Mouse (Mus musculus): ENCODE results near the gene Pmvk.
A peak's percentile ranks its signal among the peaks of the same experiment; 100 is the strongest.

Pmvk gene

DNA sequence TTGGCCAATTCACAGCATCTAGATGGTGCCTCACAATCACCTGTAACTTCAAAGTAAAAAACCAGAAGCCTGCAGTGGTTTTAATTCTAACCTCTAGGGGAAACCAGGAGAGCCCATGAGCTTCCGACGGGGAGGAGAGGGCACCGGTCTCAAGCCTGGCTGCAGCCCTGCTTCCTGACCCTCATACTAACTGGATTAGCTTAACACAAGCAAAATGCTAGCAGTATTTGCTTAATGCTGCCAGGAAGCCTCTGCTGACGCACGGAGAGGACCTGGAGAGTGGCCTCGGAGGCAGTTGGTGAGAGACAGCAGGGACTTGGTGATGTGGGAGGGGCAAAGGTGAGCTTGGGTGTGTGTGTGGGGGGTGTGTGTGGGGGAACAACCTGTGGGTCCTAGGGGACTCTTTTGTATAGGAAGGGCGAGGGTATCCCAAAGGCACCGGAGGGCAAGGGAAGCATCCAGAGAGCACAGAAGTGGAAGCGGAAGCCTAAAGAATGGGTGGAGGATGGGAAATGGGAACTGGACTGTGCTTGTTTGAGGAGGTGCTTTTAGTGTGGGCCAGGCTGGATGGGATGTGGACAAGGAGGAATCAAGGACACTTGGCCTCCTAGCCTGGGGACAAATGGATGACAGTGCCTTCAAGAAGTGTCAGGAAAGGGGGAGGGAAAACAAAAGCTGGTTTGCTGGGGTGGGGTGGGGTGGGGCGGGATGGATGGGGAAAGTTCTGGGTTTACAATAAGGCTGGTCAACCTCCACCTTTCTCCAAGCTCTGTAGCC is at the start of gene Pmvk:
TSS of gene Pmvk (plus strand) at position 141 of the 777 bp plus-strand sequence.
- no peak for DNase-seq (ENCODE audit: low read depth, low spot score)

DNA sequence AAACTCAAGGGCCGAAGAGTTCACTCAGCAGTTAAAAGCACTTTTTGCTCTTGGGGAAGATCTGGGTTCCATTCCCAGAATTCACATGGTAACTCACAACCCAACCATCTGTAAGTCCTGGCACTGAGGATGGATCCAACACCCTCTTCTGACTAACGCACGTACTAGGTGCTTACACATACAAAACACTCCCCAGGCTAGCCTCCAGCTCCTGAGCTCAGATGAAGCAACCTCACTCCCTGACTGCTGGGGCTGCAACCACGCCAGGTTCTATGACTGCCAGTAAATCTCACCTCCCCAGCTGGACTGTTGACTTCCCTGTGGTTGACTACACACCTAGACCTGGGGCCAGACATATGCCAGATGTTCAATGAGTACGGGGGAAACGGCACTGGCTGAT is 47.5 kb upstream of the Pmvk start:
- DNase-seq (ENCODE audit: low read depth, low spot score) = no peak

DNA sequence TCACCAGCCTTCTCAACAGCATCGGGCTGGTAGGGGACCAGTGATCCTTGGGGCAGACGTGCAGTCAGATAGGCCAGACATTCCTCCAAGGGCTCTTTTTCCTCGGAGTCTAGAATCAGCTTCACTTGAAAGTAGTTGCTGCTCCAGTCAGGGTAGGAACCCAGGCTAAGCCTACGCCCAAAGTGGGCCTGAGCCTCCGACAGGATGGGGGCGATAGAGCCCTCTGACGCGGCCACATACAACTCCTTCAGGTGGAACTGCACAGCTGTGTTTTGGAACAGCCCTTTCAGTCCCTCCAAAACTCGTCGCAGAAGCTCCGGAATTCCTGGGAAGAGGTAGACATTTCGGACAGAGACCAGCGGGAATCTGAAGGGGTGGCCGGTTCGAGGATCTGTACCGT is 45.9 kb upstream of the Pmvk start:
- DNase-seq (ENCODE audit: low read depth, low spot score) = no peak

DNA sequence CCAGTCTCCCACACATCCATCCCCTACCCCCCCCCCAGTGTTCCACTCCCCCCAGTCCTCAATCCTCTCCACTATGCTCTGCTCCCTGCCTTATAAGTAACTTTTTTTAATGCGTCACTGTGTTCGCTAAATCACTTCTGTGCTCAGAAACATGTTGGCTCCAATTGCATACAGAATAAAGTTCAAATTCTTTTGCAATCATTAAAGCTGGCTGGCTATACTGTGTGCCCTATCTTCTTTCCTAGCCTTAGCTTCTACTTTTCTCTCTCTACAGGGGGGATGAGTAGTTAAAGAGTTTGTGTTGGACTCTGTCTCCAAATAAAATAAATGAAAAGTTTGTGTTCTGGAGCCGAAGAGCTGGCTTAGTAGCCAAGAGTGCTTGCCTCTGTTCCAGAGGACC is 44.6 kb upstream of the Pmvk start:
- DNase-seq (ENCODE audit: low read depth, low spot score) = no peak

DNA sequence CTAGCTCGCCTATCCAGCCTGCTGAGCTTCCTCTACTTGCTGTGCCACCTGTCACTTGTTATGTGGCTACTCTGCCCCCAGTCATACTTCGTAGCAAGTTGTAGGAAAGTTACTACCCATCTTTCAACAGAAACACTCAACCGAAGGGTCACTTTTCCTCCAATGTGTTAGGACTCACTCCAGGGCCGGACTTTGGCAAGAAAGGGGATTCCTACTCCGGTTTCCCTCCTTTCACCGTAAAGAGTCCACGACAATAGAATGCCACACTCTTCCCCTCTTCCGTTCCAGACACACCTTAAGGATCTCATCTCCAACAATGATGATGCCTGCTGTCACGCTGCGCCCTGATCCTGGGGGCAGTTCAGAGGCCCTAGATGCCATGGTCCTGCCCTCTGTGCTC is 43.5 kb upstream of the Pmvk start:
- DNase-seq (ENCODE audit: low read depth, low spot score) = no peak

DNA sequence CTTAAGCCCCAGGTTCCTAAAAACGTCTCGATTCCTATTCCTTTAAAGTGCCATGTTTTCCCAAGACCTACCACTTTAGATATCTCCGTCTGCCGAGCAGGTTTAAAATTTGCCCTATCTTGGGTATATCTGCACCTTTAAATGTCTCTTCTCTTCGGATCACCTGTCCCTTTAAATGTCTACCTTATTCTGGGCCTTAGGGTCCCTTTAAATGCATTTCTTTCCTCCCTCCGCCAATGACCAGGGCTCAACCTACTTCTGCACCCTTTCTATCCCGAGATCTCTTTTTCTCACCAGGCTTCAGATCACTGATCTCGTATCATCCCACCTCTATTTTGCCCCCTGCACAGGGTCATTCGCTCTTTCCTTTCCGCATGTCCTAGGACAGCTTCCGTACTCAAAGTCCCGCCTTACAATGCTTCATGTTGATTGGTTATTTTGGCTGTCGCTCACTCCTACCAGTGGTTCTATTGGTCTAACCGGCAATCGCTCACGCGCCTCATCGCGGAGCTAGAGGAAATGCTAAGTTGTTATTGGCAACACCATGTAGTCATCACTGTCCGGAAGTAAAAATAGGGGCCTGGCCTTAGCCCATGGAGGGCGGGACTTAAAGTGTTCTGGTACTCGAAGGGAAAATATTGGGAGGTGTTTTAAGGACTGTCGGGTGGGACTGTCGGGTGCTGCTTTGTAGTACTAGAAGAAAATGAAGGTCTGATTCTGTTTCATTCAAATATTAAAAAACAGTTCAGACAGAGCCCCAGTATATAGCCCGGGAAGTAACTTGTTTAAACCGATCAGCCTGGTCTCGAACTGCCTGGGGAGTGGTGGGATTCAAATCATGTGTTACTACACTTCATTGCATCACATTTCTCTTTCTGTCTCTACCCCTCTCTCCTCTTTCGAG is 42.6 kb upstream of the Pmvk start, which contains the start of gene Flad1:
TSS of gene Flad1 (minus strand) at position 381 of the 904 bp plus-strand sequence.
- DNase-seq (ENCODE audit: low read depth, low spot score) = peak; percentile 99

DNA sequence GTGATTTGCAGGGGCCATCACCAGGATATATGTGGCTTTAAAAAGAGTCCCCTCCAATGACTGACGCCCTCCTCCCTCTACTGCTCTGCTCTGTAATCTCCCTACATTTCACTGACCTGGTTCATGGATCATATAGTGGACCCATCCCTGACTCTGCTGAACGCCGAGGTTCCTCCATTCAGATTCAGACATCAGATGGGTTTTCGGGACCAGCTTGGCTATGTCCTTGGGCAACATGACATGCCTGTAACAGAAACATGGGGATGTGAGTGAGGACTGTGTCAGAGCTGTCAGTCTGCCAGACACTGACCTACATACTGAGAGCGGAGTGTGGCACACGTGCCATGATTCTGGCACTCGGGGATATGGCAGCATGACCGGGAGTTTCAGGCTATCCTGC is 38.2 kb upstream of the Pmvk start:
- no peak for DNase-seq (ENCODE audit: low read depth, low spot score)

DNA sequence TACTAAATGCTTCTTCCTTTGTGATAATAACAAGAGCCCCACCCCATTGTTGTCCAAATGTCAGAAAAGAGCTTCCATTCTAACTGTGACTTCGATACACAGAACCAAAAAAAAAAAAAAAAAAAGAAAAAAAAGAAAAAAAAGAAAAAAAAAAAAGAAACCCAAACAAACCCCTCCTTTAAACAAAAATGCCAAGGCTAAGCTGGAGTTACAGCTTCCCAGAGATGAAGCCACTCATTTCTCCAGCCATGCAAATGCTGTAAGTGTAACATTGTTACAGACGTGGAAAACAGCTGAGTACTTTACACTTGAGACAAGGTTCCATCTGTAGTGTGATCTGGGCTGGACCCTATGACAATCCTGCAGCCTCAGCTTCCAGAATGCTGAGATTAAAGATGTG is 37.2 kb upstream of the Pmvk start:
- DNase-seq (ENCODE audit: low read depth, low spot score) = no peak

DNA sequence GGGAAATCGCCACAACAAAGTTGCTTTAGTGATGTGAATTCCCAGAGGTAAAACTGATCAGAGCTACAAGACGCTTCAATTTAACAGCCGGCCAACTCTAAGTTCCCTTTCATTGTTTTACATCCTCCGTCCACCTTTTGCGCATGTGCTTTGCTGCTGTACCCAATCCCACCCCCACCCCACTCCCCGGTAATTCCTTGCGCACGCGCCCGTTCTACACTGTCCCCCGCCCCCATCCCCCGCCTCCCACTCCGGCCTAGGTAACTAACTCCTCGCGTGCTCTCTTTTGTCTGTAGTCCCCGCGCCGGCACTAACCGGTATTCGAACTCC is 36.5 kb upstream of the Pmvk start:
- no peak for DNase-seq (ENCODE audit: low read depth, low spot score)

DNA sequence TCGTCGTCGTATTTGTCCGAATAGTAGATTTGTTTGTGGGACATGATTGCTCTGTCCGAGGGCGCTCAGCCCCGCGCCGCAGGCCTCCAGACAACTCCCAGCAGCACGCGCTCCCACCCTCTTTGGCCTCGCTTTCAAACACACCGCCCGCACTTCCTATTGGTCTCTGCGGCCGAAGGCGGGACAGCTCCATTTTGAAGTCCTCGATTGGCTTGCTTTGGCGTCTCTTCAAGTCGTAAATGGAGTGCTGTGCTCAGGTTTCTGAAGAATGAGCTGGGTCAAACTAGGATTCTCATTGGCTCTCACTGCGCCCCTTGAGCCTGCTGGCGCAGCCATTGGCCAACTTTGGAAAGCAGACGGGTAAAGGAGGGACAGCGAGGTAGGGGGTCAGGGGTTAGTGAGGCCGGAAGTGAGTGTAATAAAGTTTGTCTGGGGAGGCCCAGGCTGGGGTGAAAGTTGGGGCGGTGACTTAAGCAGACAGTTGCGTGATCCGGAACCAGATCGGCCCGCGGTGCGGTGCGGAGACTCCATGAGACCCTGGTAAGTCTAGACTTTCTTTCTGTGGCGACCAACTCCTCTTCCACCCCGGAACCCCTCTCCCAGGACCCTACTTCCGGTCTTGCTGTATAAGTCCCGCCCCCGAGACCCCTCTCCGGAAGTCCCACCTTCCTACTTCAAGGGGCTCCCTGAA is 36.0 kb upstream of the Pmvk start, which contains the start of the genes Cks1b and Shc1:
TSS of gene Cks1b (minus strand) at position 214 of the 691 bp plus-strand sequence.
TSS of gene Shc1 (plus strand) at position 274 of the 691 bp plus-strand sequence.
- DNase-seq (ENCODE audit: low read depth, low spot score) = peak; percentile 98

DNA sequence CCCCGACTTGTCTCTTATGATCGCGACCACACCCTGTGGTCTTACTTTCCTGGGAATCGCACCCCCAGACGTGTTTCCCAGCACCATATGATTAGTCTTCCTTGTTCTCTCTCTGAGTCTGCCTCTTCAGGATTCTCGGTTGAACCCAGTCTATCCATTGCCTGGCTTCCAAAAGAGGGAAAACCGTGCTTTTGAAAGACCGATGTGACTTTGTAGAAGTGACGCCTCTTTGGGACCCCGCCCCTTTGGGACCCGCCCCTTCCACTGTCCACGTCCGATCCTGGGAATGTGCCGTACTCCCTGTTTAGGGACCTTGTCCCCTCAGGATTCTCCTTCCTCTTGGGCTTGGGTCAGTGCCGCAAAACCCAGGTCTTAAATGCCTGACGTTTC is 35.5 kb upstream of the Pmvk start:
- no peak for DNase-seq (ENCODE audit: low read depth, low spot score)

DNA sequence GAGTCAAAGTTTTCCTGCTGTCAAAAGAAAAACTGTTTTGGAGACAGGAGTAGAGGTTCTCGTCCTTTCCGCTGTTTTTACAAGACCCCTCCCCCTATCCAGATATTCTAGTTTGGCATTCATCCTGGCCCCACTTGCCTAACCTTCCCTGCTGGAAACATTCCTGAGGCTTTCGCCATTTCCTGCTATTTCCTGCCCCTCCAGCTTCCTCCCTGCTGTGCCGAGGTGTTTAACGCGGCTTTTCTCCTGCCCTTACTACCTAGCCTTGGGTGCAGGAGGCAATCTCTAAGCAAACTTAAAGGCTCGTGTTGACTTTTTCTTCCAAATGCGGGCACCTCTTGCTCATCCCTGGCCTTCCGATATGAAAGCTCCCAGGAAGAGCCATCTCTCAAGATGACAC is 34.8 kb upstream of the Pmvk start:
- no peak for DNase-seq (ENCODE audit: low read depth, low spot score)

DNA sequence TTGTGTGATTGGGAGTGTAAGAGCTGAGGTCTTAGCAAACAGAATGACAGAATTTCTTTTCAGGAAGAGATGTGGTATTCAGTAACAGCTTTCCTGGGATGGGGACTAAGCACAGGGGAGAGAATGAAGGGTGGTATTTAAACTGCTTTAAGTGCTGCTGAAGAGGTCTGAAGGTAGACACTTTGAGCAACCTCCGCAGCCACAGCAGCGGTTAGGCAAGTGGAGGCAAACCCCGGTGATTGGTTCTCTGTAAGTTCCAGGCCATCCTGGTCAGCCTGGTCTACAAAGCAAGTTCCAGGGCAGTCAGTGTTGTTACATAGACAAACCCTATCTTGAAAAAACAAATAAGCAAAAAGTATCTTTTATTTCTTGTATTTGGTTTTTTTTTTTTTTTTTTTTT is 34.4 kb upstream of the Pmvk start:
- DNase-seq (ENCODE audit: low read depth, low spot score) = no peak

DNA sequence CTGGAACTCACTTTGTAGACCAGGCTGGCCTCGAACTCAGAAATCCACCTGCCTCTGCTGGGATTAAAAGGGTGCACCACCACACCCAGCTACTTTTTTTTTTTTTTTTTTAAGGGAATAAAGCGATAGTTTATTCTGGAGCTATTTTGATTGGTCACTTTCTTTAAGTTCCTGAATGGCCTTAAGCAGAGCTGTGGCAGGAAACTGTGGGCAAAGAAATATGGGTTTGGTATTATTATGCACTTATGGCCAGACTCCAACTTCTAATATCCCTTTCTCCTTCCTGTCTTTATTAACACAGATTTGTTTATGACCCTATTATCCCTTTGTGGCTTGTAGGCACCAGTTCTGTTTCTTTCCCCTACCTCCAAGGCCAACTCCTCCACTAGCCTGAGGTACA is 33.9 kb upstream of the Pmvk start:
- no peak for DNase-seq (ENCODE audit: low read depth, low spot score)

DNA sequence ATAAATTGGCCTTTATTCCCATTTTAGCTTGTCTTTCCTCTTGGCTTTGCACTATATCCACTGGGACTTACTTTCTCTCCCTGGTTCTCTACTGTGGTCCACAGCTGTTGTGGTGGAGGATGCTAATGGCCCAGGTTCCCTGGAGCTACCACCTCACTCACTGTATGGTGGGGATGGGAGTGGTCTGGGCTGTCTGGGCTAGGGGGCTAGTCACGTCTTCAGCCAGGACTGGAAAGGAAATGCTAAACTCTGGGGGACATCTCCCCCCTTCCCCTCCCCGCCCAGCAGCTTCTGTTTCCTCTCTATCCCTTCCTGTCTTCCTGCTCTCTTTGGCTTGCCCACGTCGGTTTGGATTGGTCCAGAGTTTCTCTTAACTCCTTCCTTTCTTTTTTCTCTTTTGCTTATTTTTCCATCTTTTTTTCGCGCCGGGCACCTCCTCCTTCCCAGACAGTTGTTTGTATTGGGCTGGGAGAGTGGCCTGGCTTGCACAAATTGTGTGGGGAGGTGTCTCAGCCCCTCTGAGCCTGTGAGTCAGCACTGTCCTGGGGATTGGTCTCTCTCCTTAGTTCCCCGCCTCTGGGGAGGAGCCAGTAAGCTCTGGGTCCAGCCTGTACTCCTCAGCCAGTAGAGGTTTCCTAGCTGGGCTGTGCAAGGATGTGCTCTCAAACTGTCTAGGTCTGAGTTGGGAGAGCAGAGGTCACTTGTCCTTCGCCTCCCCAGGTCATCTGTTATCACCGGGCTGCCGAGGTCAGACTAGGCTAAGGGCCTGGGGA is 33.2 kb upstream of the Pmvk start:
- no peak for DNase-seq (ENCODE audit: low read depth, low spot score)

DNA sequence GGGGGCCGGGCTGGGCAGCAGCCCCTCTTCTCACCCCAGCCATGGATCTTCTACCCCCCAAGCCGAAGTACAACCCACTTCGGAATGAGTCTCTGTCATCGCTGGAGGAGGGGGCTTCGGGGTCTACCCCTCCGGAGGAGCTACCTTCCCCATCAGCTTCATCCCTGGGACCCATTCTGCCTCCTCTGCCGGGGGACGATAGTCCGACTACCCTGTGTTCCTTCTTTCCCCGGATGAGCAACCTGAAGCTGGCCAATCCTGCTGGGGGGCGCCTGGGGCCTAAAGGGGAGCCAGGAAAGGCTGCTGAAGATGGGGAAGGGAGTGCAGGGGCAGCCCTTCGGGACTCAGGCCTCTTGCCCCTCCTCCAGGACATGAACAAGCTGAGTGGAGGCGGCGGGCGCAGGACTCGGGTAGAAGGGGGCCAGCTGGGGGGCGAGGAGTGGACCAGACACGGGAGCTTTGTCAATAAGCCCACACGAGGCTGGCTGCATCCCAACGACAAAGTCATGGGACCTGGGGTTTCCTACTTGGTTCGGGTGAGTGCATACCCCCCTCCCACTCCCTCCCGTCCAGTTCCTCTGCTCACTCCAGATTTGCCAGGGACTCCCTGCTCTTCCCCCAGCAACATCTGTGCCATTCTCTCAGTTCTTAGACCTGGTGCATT is 32.4 kb upstream of the Pmvk start:
- no peak for DNase-seq (ENCODE audit: low read depth, low spot score)

DNA sequence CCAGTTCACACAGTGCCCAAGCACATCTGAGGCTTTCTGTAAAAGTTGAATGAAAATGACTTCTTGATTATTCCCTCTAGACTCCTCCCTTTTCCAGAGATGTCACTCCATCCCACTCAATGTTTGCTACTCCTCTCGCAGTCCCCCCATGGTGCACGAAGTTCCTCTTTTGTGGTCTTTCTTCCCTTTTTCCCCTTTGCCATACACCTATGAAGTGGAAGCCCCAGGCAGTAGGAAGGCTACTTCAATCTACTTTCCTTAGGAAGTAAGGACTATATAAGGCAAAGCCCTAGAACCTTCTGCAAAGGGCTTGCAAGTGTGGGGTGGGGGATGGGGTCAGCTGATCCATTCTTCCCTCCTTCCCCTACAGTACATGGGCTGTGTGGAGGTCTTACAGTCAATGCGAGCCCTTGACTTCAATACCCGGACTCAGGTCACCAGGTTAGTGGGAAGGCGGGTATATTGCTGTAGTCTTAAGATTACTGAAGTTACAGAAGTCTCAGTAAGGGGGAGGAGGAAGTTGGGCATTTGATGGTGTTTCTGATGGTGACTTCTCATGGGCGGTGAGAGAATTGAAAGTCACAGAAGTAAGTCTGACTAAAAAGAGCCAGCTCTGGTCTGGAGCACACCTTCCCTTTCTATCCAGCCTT is 31.7 kb upstream of the Pmvk start:
- no peak for DNase-seq (ENCODE audit: low read depth, low spot score)

DNA sequence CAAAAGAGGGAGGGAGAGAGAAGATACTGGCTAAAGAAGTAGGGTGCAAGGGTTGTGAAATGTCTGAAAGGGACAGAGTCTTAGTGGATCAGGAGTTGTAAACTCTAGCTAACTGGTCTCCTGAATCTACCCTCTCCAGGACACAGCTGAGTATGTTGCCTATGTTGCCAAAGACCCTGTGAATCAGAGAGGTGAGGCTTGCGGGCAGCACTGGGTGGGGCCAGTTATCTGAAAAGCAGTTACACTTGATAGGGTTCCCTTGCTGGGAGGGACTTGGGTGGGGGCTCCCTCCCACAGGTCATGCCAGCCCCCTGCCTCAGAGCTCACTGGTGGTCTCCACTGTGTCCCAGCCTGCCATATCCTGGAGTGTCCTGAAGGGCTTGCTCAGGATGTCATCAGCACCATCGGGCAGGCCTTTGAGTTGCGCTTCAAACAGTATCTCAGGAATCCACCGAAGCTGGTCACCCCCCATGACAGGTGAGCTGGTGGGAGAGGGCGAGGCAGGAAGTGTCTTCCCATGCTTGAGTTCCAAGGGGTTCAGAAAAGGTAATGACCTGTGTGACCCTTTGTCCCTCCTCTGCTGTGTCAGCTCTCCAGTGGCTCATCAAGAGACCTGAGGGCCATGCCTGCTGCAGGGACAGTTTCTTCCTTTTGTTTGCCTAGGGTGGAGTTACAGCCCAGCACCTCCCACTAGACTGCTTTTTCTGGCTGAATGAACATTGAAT is 29.8 kb upstream of the Pmvk start:
- DNase-seq (ENCODE audit: low read depth, low spot score) = no peak

DNA sequence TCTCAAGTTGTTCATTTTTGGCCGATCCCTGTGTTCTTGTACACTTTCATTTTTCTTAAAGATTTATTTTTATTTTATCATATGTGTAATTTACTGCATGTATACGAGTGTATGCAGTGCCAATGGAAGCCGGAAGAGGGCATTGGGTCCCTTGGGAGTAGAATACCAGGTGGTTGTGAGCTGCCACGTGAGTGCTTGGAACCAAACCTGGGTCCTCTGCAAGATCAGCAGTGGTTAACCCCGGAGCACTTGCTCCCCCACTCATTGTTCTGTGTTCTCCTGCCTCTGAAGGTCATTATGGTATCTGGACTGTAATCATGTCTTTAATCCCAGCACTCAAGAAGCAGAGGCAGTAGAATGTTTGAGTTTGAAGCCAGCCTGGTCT is 29.2 kb upstream of the Pmvk start:
- DNase-seq (ENCODE audit: low read depth, low spot score) = no peak

DNA sequence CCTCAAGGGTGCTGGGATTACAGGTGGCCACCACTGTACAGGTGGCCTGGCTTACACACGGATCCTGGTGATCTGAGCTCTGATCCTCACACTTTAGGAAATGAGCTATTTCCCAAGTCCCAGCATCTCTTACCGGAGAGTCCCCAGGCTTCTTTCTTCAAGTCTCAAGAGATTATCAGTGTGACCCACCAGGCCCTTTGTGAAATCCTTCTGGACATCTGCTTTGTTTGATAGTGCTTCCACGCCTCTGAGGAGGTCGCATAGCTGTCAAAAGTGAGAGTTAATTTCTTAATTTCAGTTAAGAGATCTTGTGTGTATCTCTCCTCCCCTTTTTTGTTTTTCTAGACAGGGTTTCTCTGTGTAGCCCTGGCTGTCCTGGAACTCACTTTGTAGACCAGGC is 28.5 kb upstream of the Pmvk start:
- no peak for DNase-seq (ENCODE audit: low read depth, low spot score)
